Mouse (Mus musculus): ENCODE measurements around the gene Ptchd4.

Gene Ptchd4

DNA sequence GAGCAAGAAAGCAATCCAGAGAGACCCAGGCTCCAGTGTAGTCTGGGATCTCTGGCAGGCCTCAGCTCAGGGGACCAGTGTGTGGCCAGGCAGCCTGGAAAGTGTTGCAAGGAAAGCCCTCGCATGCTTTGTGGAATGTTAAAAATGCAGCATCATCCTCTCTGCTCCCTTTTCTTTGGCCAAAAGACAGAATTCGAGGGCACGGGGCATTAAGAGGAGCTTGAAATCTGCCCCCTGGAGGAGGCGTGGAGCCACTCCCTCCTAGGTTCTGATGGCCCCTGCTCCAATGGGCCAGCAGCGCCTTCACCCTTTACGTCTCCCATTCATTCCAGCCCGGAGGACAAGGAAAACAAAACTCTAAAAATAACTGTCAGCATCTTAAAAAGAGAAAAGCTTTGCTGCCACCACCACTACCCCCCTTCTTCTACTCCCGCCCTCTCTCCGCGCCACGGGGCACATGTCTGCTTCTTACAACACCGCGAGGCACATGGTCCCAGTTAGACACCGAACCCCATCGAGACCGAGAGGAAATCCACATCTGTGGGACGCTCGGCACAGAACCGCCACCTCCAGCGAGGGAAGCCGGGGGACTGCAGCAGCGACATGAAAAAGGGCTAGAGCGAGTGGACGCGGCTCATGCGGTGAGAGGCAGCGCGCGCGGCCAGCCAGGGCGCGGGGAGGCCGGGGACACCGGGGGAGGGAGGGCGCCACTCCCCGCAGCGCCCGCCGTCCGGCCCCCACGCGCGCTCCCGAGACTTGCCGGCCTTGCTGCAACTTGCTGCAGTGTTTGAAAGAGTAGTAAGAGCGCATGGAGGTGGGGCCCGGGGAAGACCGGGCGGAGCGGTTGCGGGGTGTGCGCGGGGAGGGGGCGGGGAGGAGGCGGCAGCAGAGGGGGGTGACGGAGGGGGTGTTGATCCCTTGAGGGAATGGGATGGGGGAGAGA lies at the start of gene Ptchd4:
Gene Ptchd4 (plus strand): TSS at position 279 of the 943 bp plus-strand sequence.
- DNase-seq (ENCODE audit: extremely low read depth, low read depth) = no peak

- no peak for DNase-seq (ENCODE audit: extremely low read depth, low read depth)
Observed at GRCm38 (mm10) chr17:42276861-42277260, 38.9 kb upstream of the Ptchd4 start.

DNA sequence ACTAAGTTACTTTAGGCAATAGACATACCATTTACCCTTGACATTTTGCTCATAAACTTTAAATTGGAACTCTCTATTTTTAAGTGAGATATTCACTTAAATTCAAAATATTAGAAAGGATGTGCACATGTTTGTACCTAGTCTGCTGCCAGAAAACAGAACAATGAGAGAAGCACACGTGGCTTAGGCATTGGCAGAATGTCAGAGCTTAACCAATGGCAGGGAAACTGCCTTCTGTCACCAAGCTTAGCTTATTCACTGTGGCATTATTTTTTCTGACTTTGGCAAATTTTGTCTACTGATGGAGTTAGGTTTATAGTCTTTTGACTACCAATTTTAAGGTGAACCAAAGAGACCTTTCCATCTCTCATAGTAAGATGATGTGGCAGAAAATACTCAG lies 31.4 kb upstream of the Ptchd4 start:
- no peak for DNase-seq (ENCODE audit: extremely low read depth, low read depth)

GRCm38 (mm10) chr17:42286255-42286654 lies 29.5 kb upstream of the Ptchd4 start:
- no peak for DNase-seq (ENCODE audit: extremely low read depth, low read depth)

GRCm38 (mm10) chr17:42290341-42290740 lies 25.4 kb upstream of the Ptchd4 start:
- DNase-seq (ENCODE audit: extremely low read depth, low read depth) = no peak

- DNase-seq (ENCODE audit: extremely low read depth, low read depth) = no peak
Observed at GRCm38 (mm10) chr17:42291793-42292192, 24.0 kb upstream of the Ptchd4 start.

- no peak for DNase-seq (ENCODE audit: extremely low read depth, low read depth)
Observed at GRCm38 (mm10) chr17:42297986-42298385, 17.8 kb upstream of the Ptchd4 start.

GRCm38 (mm10) chr17:42299681-42300080 lies 16.1 kb upstream of the Ptchd4 start:
- no peak for DNase-seq (ENCODE audit: extremely low read depth, low read depth)

GRCm38 (mm10) chr17:42303062-42303577 lies 12.6 kb upstream of the Ptchd4 start:
- DNase-seq (ENCODE audit: extremely low read depth, low read depth) = no peak

GRCm38 (mm10) chr17:42304262-42304661 lies 11.5 kb upstream of the Ptchd4 start:
- no peak for DNase-seq (ENCODE audit: extremely low read depth, low read depth)

DNA sequence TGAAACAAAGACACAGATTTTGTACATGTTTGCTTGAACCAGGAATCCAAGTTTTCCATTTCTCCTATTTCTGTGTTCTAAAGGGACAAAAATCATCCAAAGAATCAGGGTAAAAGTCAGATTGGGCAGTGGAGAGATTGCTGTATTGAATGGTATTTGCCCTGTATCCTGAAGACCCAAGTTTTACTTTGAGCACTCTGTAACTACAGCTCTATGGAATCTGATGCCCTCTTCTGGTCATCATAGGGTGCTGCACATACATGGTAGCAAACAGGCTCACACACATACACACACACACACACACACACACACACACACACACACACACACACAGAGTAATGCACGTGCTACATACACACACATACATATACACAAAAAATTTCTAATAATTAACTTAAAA lies 8.7 kb upstream of the Ptchd4 start:
- DNase-seq (ENCODE audit: extremely low read depth, low read depth) = no peak

DNA sequence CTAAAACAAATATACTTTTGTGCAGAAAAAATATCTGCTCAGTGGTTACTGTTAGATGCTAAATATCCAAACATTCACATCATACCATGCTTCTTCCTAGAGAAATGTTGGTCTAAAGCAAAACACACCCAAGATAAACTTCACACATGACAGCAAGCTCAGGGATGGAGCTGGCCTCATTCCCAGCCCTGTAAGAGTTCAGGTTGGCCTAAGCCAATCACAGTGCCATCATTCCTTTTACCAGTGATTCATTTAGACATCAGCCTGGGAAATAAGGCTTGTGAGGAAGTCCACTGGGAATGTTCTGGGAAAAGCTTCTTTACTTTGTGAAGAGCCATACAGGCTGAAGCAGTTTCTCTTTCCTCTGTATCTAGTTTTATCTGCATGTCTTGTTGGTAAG lies 5.6 kb upstream of the Ptchd4 start:
- DNase-seq (ENCODE audit: extremely low read depth, low read depth) = no peak

DNA sequence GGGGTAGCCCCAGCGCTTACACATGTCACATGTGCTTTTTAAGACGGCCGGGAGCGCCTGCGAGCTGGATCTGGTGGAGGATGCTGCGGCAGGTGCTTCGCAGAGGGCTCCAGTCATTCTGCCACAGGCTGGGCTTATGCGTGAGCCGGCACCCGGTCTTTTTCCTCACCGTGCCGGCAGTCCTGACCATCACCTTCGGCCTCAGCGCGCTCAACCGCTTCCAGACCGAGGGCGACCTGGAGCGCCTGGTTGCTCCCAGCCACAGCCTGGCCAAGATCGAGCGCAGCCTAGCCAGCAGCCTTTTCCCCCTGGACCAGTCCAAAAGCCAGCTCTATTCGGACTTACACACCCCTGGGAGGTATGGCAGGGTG lies 850 bp downstream of the Ptchd4 start:
- no peak for DNase-seq (ENCODE audit: extremely low read depth, low read depth)

DNA sequence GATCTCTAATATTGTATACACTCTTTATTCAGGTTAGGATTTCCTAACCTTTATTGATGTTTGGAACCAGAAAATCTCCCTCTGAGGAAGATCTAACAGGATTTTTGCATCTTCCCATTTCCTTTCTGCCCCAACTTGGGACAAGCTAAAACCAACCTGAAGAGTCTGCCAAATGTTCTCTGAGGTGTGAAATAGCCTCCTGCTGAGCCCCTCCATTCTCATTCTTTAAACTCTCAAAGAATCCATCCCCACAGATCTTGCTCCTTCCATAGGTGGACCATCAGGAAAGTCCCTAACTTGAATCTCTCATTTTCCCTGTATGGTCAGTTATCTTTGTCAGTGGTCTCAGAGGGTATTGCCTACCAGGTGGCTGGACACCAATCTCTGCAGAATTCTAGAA lies 20.0 kb downstream of the Ptchd4 start:
- DNase-seq (ENCODE audit: extremely low read depth, low read depth) = no peak

GRCm38 (mm10) chr17:42336571-42336970 lies 20.8 kb downstream of the Ptchd4 start:
- DNase-seq (ENCODE audit: extremely low read depth, low read depth) = no peak

- DNase-seq (ENCODE audit: extremely low read depth, low read depth) = no peak
Observed at GRCm38 (mm10) chr17:42346027-42346426, 30.3 kb downstream of the Ptchd4 start.

DNA sequence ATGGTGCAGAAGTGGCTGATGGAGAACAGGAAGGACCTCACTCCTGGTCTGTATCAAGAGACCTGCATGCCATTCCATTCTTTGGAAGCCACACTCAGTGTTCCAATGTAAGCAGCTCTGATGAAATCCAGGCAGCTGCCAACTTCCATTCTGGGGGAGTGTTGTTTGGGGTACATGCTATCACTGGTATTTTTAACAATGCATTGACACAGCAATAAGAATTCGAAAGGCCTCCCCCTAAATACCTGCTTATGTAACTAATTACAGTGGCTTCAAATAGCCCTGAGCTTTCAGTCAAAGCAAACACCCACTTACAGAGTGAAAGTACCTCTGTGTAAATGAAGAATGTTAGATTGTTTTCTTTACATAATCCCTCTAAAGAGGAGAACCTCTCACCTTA lies 42.7 kb downstream of the Ptchd4 start:
- DNase-seq (ENCODE audit: extremely low read depth, low read depth) = no peak

GRCm38 (mm10) chr17:42363085-42363710 lies 47.5 kb downstream of the Ptchd4 start:
- DNase-seq (ENCODE audit: extremely low read depth, low read depth) = no peak

DNA sequence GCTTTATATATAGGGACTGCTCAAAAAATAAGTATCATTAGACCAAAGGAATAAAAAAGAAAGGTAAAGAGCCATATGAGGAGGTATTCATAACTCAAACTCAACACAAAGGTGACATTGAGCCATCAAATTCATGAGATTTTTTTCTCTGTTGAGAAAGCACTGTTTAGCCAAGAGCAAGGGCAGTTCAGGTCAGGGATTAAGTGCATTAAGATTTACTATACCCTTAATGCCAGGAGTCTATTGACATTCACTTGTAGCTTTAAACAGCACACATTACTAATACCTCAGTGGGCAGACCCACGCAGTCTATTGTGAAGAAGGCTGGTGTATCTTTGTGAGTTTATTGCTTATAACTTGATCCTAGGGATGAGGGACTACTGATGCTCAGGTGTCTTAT lies 49.0 kb downstream of the Ptchd4 start:
- DNase-seq (ENCODE audit: extremely low read depth, low read depth) = no peak

DNA sequence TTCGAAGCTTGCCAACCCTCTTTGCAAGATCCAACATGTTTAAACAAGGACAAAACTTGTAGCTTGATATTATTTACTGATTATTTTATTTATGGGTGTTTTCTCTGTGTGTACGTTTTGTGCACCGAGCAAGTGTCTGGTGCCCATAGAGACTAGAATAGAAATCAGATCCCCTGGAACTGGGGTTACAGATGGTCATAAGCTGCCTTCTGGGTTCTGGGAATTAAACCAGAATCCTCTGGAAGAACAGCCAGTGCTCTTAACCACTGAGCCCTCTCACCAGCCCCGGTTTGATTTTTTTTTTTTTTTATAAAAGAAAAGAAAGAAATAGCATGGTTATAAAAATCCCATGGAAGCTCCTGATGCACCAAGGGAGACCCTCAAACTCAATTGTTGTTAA lies 59.1 kb downstream of the Ptchd4 start:
- no peak for DNase-seq (ENCODE audit: extremely low read depth, low read depth)

GRCm38 (mm10) chr17:42393086-42393485 lies 77.3 kb downstream of the Ptchd4 start:
- no peak for DNase-seq (ENCODE audit: extremely low read depth, low read depth)

GRCm38 (mm10) chr17:42395299-42395698 lies 79.6 kb downstream of the Ptchd4 start:
- DNase-seq (ENCODE audit: extremely low read depth, low read depth) = no peak

DNA sequence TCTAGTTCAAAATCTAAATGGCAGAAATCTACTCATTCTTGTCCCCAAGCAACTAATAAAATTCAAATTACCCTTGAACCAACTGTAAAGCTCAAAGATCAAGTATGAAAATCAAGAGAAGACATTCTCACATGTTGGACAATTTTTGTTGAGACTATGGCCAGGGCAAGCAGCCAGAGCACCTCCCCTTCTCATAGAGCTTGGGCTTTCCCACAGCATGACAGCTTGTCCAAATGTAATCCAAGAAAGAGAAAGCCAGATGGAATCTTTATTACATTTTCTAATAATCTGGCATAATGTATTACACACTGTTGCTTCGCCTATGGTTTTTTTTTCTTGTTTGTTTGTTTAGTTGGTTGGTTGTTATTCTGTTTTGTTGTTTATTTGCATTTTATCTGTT lies 102.7 kb downstream of the Ptchd4 start:
- no peak for DNase-seq (ENCODE audit: extremely low read depth, low read depth)

Data from MEL-GATA-1-ER (cell line).